Mouse (Mus musculus): ENCODE measurements at regions not wholly inside any gene's neighbourhood (a gene's known extent, or its start where the extent isn't known, plus 50 kb on each side); places are given as distances from the start of the nearest gene placed in this dataset.

DNA sequence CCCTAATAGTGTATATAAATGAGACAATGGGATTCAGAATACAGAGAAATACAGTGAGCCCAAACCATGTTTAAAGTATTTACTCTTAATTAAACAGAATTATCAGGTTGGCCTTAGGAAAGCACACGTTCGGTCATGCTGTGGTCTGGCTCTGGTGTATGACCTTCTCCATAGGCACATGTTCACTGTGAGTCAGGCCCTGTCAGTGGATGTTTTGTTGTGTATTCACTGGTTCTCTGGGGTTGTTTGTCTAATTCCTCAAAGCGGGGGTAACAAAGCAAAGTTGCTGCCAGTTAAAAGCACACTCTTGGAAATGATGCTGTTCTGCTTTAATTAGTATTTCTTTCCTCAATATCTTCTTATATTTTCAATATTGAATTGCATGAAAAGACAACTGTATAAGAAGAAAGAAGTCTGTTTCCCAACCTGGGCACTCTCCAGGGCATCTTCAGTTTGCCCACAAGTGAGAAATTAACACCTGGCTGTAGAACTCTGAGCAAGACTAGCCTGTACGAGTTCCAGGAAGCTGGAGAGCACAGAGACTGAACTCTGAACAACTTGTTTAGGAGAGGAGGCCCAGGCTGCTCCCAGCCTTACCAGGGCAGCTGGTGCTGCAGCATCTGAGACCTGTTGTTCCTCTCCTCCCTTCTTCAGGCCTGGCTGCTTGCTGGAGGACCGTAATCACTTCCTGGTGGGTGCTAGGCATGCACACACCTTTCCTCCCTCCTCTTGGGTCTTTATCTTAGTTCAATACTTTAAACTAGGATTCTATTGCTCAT lies 593.1 kb downstream of the Ttll7 start:
- Histone ChIP-seq H3K36me3 (no peaks in the 10 kb centered on the region), H3K4me3 (no peak overlapping the region), H3K27ac (no peak overlapping the region), H3K27me3 (ENCODE audit: insufficient read depth, poor library complexity, severe bottlenecking) (no peaks in the 10 kb centered on the region), H3K9me3 (no peaks in the 10 kb centered on the region), H3K4me1 (no peaks in the 10 kb centered on the region)
- no peak for DNase-seq (ENCODE audit: low spot score)
- 80% methylated on average over 5 of the region's 5 CpGs for WGBS

- Histone ChIP-seq H3K27me3 (ENCODE audit: insufficient read depth, poor library complexity, severe bottlenecking) (no peaks in the 10 kb centered on the region), H3K36me3 (no peaks in the 10 kb centered on the region), H3K4me3 (no peak overlapping the region), H3K9me3 (no peaks in the 10 kb centered on the region), H3K4me1 (no peaks in the 10 kb centered on the region), H3K27ac (no peak overlapping the region)
- DNase-seq (ENCODE audit: low spot score) = no peak
- WGBS = 75% methylated on average over 8 of the region's 8 CpGs
Measured at GRCm38 (mm10) chr3:147445884-147446283, 593.7 kb downstream of the Ttll7 start.

- no peaks in the 10 kb centered on the region for H3K4me1 ChIP-seq
- no peak for DNase-seq (ENCODE audit: low spot score)
- no peak overlapping the region for H3K27ac ChIP-seq
- no peaks in the 10 kb centered on the region for H3K36me3 ChIP-seq
- H3K9me3 ChIP-seq = no peaks in the 10 kb centered on the region
- H3K27me3 ChIP-seq (ENCODE audit: insufficient read depth, poor library complexity, severe bottlenecking) = no peaks in the 10 kb centered on the region
- no peak overlapping the region for H3K4me3 ChIP-seq
- 79% methylated on average over 4 of the region's 4 CpGs for WGBS
Measured at GRCm38 (mm10) chr3:147452176-147452575, 600.0 kb downstream of the Ttll7 start.

GRCm38 (mm10) chr3:147455383-147455782 lies 603.2 kb downstream of the Ttll7 start:
- DNase-seq (ENCODE audit: low spot score) = no peak
- WGBS = 82% methylated on average over 3 of the region's 3 CpGs
- Histone ChIP-seq H3K27me3 (ENCODE audit: insufficient read depth, poor library complexity, severe bottlenecking) (no peaks in the 10 kb centered on the region), H3K9me3 (no peaks in the 10 kb centered on the region), H3K36me3 (no peaks in the 10 kb centered on the region), H3K27ac (no peak overlapping the region), H3K4me1 (no peaks in the 10 kb centered on the region), H3K4me3 (no peak overlapping the region)

- no peaks in the 10 kb centered on the region for H3K36me3 ChIP-seq
- H3K4me3 ChIP-seq = no peak overlapping the region
- WGBS = 75% methylated on average over 4 of the region's 4 CpGs
- no peaks in the 10 kb centered on the region for H3K9me3 ChIP-seq
- H3K27ac ChIP-seq = no peak overlapping the region
- no peaks in the 10 kb centered on the region for H3K27me3 ChIP-seq (ENCODE audit: insufficient read depth, poor library complexity, severe bottlenecking)
- no peak for DNase-seq (ENCODE audit: low spot score)
- no peaks in the 10 kb centered on the region for H3K4me1 ChIP-seq
Measured at GRCm38 (mm10) chr3:147456294-147456693, 604.1 kb downstream of the Ttll7 start.

DNA sequence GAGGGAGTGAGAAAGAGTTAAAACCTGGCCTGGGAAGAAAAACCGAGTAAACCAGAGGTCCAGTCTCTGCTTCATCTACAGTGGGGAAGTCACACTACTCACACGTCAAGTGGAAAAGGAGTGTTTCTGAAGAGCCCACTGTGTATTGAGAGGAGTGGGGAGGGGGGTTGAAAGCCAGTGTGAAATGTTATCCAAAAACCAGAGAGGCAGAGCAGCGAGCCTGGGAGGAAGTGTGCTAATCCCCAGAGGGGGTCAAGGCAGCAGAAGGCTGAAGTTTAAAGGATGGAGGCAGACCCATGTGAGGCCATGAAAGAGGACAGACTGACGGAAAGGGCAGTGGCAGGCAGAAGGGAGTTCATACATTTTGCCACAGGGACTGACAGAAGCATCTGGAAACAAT lies 605.9 kb downstream of the Ttll7 start:
- Histone ChIP-seq H3K4me3 (no peak overlapping the region), H3K4me1 (no peaks in the 10 kb centered on the region), H3K9me3 (no peaks in the 10 kb centered on the region), H3K27ac (no peak overlapping the region), H3K36me3 (no peaks in the 10 kb centered on the region), H3K27me3 (ENCODE audit: insufficient read depth, poor library complexity, severe bottlenecking) (no peaks in the 10 kb centered on the region)
- no peak for DNase-seq (ENCODE audit: low spot score)
- 23% methylated on average over 4 of the region's 4 CpGs for WGBS

DNA sequence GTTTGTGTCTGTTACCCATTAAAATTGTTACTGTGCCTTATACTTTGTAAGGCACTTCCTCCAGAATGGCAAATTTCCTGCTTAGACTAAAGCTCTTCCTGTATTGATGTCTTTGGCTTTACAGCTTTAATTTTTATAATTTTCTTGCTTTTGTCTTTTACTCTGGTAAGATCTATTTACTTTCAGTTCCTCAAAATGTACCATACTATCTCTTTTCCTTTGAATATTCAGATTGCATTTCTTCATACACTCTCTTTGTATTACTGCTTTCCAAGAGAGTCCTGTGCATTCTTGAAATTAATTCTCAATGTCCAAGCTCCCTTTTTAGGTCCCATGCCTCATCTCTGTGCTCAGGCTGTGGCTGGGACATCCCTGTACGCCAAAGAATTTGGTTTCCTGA lies 627.7 kb downstream of the Ttll7 start:
- Histone ChIP-seq H3K36me3 (no peaks in the 10 kb centered on the region), H3K9me3 (no peaks in the 10 kb centered on the region), H3K27me3 (ENCODE audit: insufficient read depth, poor library complexity, severe bottlenecking) (no peaks in the 10 kb centered on the region), H3K27ac (no peak overlapping the region), H3K4me3 (no peak overlapping the region), H3K4me1 (no peaks in the 10 kb centered on the region)
- no peak for DNase-seq (ENCODE audit: low spot score)
- 72% methylated on average over 1 of the region's 1 CpGs for WGBS

All from heart, embryonic 10.5 days (tissue).